Mouse (Mus musculus) stomach, postnatal 0 days (tissue): ENCODE data around the gene Wnt4.

Experiments used
- CTCF ChIP-seq: IDR thresholded peaks from 2 replicates; pipeline ENCODE4 v1.5.1; 2016; ENCODE audit warnings: antibody characterized with exemption, low read depth, mild to moderate bottlenecking, moderate library complexity
- EP300 ChIP-seq: optimal IDR thresholded peaks from 2 replicates; pipeline ENCODE3; 2016; ENCODE audit warnings: antibody characterized with exemption

DNA sequence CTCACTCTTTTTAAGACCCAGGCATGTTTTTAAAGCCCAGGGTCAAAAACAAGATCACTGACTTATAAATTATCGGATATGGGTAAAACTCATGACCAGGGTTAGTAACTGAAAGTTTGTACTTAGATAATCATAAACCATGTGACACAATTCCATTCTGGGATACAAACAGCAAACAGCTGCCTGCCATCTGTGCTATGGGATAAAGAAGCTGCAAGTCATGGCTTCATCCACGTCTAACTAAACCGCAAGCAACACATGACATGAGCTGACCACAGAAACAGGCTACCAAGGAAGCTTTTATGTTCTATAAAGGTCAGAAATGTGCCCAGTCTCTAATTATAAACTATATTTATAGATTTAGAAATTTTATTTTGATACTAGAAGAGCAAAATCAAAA is 49.2 kb downstream of the Wnt4 start:
- no peak for TF ChIP-seq CTCF
- TF ChIP-seq EP300: no peak
